1 mouse cellular context compared by ENCODE assay signal in the genomic region with DNA sequence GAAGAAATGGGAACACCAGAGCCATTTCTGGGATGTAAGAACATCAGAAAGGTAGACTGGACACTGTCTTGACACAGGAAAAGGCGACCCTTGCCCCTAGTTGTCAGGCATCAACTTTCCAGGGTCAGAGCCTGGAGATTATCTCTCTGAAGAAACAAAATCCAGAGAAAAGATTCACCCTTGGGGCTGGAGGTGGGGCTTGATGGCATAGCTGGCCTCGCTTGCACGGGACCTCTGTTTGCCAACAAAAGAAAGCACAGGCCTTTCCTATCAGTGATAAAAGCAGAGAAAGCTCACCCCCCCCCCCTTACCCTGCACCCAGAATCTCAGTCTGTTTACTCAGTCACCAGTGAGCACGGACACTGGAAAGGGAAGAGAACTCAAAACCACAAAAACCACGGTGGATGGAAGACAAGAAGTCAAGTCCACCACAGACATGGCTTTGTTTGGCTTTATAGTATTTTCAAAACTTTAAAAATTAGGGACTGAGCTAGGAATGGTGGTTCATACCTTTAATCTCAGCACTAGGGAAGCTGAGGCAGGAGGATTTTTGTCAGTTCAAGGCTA.
TF ChIP-seq lines count a peak whose summit lies in the region.

No protein-coding gene starts in this region.

TF ChIP-seq in myocyte, 11 proteins besides CTCF, POLR2A, EP300 and RAD21:
- TF ChIP-seq MAX (IDR thresholded peaks at IDR 0.05; ENCODE audit: low read depth) (no peak), E2F4 (IDR thresholded peaks at IDR 0.05; ENCODE audit: insufficient read depth) (no peak), REST (IDR thresholded peaks at IDR 0.05; ENCODE audit: insufficient read depth, insufficient read length) (no peak), POLR2AphosphoS2 (IDR thresholded peaks at IDR 0.05; ENCODE audit: insufficient read length, low read depth) (no peak), TCF12 (IDR thresholded peaks at IDR 0.05; ENCODE audit: insufficient read depth, poor library complexity, severe bottlenecking) (no peak), CEBPB (IDR thresholded peaks at IDR 0.05; ENCODE audit: insufficient read depth, poor library complexity, severe bottlenecking) (no peak), MYOD1 (IDR thresholded peaks at IDR 0.05; ENCODE audit: control insufficient read depth in 1 of 3, insufficient read length in 2 of 3, low read depth in 2 of 3) (no peak), SRF (IDR thresholded peaks at IDR 0.05; ENCODE audit: control insufficient read depth, insufficient read length, low read depth) (no peak)
